Mouse (Mus musculus): ENCODE data around the gene Dnttip2.

Gene Dnttip2

DNA sequence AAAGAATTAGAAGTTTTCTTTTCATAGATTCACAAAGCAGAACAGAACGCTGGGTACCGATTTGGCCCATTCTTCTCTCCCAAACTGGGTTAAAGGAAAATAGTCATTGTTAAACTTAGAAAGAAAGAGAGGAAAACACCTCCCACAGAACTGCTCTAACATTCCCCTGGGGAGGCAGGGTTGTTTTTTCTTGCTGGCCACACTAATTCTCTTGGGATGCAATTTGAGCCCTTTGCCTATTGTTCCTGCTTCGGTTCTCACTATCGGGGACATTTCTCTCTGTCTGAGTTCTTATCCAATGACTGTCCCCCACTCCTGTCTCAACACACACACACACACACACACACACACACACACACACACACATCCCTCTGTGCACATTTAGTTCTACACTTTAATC, 59.3 kb downstream of the Dnttip2 start:
- DNase-seq: no peak

DNA sequence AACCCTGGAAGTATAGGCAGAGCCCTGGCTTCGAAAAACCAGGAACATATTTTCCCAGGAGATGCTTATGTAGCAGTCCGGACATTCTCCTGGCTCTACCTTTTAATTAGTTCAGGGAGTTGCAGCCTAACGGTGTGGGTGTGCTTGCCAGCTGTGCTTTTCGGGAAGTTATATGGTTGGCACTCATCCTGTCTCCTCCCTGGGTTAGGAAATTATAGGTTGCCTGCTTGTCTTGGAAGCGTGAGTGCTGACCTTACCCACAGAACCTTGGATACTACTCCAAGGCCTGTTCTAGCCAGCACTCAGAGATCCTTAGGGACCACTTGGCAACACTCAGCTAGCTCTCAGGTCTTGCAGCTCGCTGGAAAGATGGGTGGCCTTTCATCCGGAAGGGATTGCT, 59.7 kb downstream of the Dnttip2 start:
- DNase-seq: peak; percentile 94

DNA sequence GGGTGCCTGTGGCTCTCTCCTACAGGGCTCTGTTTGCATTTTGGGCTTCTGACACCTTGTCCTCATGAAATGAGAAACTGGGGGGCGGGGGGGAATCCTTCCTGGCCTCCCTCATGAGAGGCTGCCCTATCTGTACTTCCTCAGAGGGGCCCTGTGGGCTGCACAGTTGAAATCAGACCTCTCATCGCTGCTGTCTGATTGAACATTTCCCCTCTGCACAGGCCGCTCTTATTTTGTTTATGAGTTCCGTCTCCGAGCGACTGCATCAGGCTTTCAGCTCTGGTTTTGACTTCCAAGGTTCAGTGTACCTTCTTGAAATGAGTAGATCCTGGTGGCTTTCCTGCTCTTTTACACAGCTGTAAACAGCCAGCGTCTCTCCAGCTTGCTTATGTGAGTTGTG, 60.2 kb downstream of the Dnttip2 start:
- DNase-seq: no peak
